In genomic region chr5:95918491-95918890, GRCm38 (mm10) we compare ENCODE assay signal across 30 mouse cellular contexts. TPM values are rescaled to one million over a fixed set of nuclear protein-coding genes. Genes with fewer than 3 reads are reported as not detected.
"Had no signal": no experiment of that assay in that cellular context is flagged by ENCODE, and none has a peak within 500 bp of the region (broad histone marks: within the 10 kb centered on the region; RNA-seq: fewer than 3 reads in every experiment).

No protein-coding gene starts in this region.

- DNase-seq: gastrocnemius, postnatal 25 days; heart, adult 2 months; heart, postnatal 10 days; heart, postnatal 4 days; kidney, adult 8-10 months; kidney, postnatal 25 days; kidney, postnatal 4 days; liver; liver, embryonic 13.5 days had no signal

- H3K27me3 ChIP-seq: heart, embryonic 12.5 days; hindbrain, embryonic 12.5 days; intestine, embryonic 15.5 days; limb, embryonic 12.5 days; liver, embryonic 13.5 days; liver, embryonic 15.5 days had no signal

- ATAC-seq: hindbrain, embryonic 16.5 days; inflammation-experienced regulatory T-cells, adult 6 months; intestine, embryonic 15.5 days; intestine, postnatal 0 days had no signal

- H3K36me3 ChIP-seq: heart, embryonic 12.5 days; hindbrain, embryonic 10.5 days; hindbrain, embryonic 12.5 days; intestine, embryonic 15.5 days; limb, embryonic 10.5 days; limb, embryonic 12.5 days; liver, embryonic 13.5 days; liver, embryonic 15.5 days had no signal

- H3K9ac ChIP-seq: heart, embryonic 12.5 days; hindbrain, embryonic 12.5 days; hindbrain, embryonic 14.5 days; intestine, embryonic 15.5 days; limb, embryonic 12.5 days; liver, embryonic 13.5 days; liver, embryonic 15.5 days had no signal

- H3K4me1 ChIP-seq: heart, embryonic 12.5 days; hindbrain, embryonic 10.5 days; hindbrain, embryonic 12.5 days; intestine, embryonic 15.5 days; limb, embryonic 10.5 days; limb, embryonic 12.5 days; liver, embryonic 13.5 days; liver, embryonic 15.5 days had no signal

- H3K9me3 ChIP-seq: heart, embryonic 12.5 days; hindbrain, embryonic 10.5 days; hindbrain, embryonic 12.5 days; intestine, embryonic 15.5 days; limb, embryonic 10.5 days; limb, embryonic 12.5 days; liver, embryonic 13.5 days; liver, embryonic 15.5 days had no signal

- H3K4me3 ChIP-seq: heart, adult 2 months; heart, embryonic 12.5 days; hindbrain, embryonic 10.5 days; hindbrain, embryonic 12.5 days; intestine, embryonic 15.5 days; layer of hippocampus, adult 2 months; left cerebral cortex, adult 2 months; limb, embryonic 10.5 days; limb, embryonic 12.5 days; liver, embryonic 13.5 days; liver, embryonic 15.5 days had no signal

- H3K27ac ChIP-seq: heart, adult 2 months; hindbrain, embryonic 10.5 days; hindbrain, embryonic 12.5 days; hindbrain, embryonic 14.5 days; intestine, embryonic 15.5 days; layer of hippocampus, adult 2 months; left cerebral cortex, adult 2 months; limb, embryonic 10.5 days; limb, embryonic 12.5 days; liver, embryonic 13.5 days; liver, embryonic 15.5 days had no signal

- H3K4me2 ChIP-seq: heart, embryonic 12.5 days; hindbrain, embryonic 12.5 days; hindbrain, embryonic 14.5 days; intestine, embryonic 15.5 days; limb, embryonic 12.5 days; liver, embryonic 11.5 days; liver, embryonic 13.5 days; liver, embryonic 15.5 days had no signal

RNA-seq across cellular contexts. Expression of gene Cxcl13, which starts 38.3 kb away (rescaled TPM):
- total RNA-seq: gastrocnemius, postnatal 25 days; gastrocnemius, postnatal 4 days; granulocyte monocyte progenitor cell, adult 5-6 weeks; layer of hippocampus, adult 2 months; layer of hippocampus, postnatal 10 days; layer of hippocampus, postnatal 25 days; left cerebral cortex, adult 2 months; left cerebral cortex, postnatal 14 days; left cerebral cortex, postnatal 36 days had no signal
- polyA plus RNA-seq: frontal cortex, adult 2 months had no signal
